Mouse (Mus musculus): ENCODE data around the gene Rtn3.

The Rtn3 gene

GRCm38 (mm10) chr19:7377639-7378038 is 105.4 kb downstream of the Rtn3 start:
- no peak for DNase-seq
